Mouse (Mus musculus) ES-Bruce4 (cell line): ENCODE data around the gene Nol4l.

Source experiments
- CTCF ChIP-seq: IDR thresholded peaks from one replicate; pipeline ENCODE4 v1.8.1; 2011; ENCODE audit warnings: low read depth, low read length
- POLR2A ChIP-seq: IDR thresholded peaks from one replicate; pipeline ENCODE4 v1.8.1; 2011; ENCODE audit warnings: low read length; ENCODE audit not compliant: insufficient read depth

GRCm38 (mm10) chr2:153508405-153508804 is 21.4 kb downstream of the Nol4l start:
- TF ChIP-seq CTCF: no peak
- no peak for TF ChIP-seq POLR2A
